Mouse (Mus musculus) lung, postnatal 0 days (tissue): ENCODE results near the gene Lrguk. TPM values are rescaled to one million over a fixed set of nuclear protein-coding genes. Genes with fewer than 3 reads are reported as not detected.

Source experiments
- ATAC-seq: fragments of 200-750 bp; cut with Nextera tagmentation; 2 replicates; pipeline ENCODE4 v1.8.0; 2017; ENCODE audit warnings: moderate library complexity
- DNase-seq: peaks from one replicate; pipeline ENCODE4 v3.0.0-alpha.2; 2016; ENCODE audit warnings: low spot score
- H3K27ac ChIP-seq: fragments of 300-500 bp; sonication (generic); 2 replicates; pipeline ENCODE4 v1.5.1; 2014; ENCODE audit warnings: antibody characterized with exemption, mild to moderate bottlenecking, low read length, mixed read lengths
- H3K27me3 ChIP-seq: fragments of 300-500 bp; sonication (generic); replicated peaks from 2 replicates; pipeline ENCODE4 v1.6.1; 2014; ENCODE audit warnings: low read length, mixed read lengths; ENCODE audit not compliant: insufficient read depth
- H3K36me3 ChIP-seq: fragments of 300-500 bp; sonication (generic); 2 replicates; pipeline ENCODE4 v1.6.1; 2014; ENCODE audit warnings: low read length, mixed read lengths; ENCODE audit not compliant: insufficient read depth
- H3K4me1 ChIP-seq: fragments of 300-500 bp; sonication (generic); 2 replicates; pipeline ENCODE4 v1.6.1; 2014; ENCODE audit warnings: antibody characterized with exemption, low read depth, low read length, mixed read lengths; ENCODE audit not compliant: insufficient read depth
- H3K4me2 ChIP-seq: fragments of 300-500 bp; sonication (generic); replicated peaks from 2 replicates; pipeline ENCODE4 v1.6.1; 2014; ENCODE audit warnings: low read depth, mild to moderate bottlenecking, low read length, moderate library complexity, mixed read lengths
- H3K4me3 ChIP-seq: fragments of 300-500 bp; sonication (generic); 2 replicates; pipeline ENCODE4 v1.5.1; 2014; ENCODE audit warnings: low read depth, low read length
- H3K9ac ChIP-seq: fragments of 300-500 bp; sonication (generic); replicated peaks from 2 replicates; pipeline ENCODE4 v1.6.1; 2014; ENCODE audit warnings: low read depth, mild to moderate bottlenecking
- H3K9me3 ChIP-seq: fragments of 300-500 bp; sonication (generic); 2 replicates; pipeline ENCODE4 v1.6.1; 2016; ENCODE audit warnings: low read length, mixed read lengths
- CTCF ChIP-seq: IDR thresholded peaks from 2 replicates; pipeline ENCODE4 v1.5.1; 2016; ENCODE audit warnings: antibody characterized with exemption, mild to moderate bottlenecking
- EP300 ChIP-seq: IDR thresholded peaks from 2 replicates; pipeline ENCODE4 v1.6.1; 2016; ENCODE audit warnings: antibody characterized with exemption, mild to moderate bottlenecking, control low read depth
- WGBS: fragments of 180-500 bp; shearing (Covaris S2); extraction: QIAGEN DNeasy Blood & Tissue Kit; methylation state at CpG from one replicate; pipeline ENCODE4 v1.1.7; 2014; 5-methylcytosine and 5-hydroxymethylcytosine counted together
- polyA plus RNA-seq: library from polyadenylated mRNA; unstranded; fragments of >200 nt; fragmentation: Nextera tagmentation; extraction: Ambion mirVana; gene quantifications from 2 replicates; pipeline ENCODE4 v1.2.1, GENCODE M21; 2015

Lrguk gene
- polyA plus RNA-seq, 1 experiment from 2014 or later = 3.6 TPM

GRCm38 (mm10) chr6:34163014-34163413 lies 133.8 kb downstream of the Lrguk start:
- Histone ChIP-seq H3K27me3 (no peaks in the 10 kb centered on the region), H3K9ac (no peak overlapping the region), H3K4me2 (no peak overlapping the region), H3K9me3 (no peaks in the 10 kb centered on the region), H3K4me1 (no peaks in the 10 kb centered on the region), H3K27ac (no peak overlapping the region), H3K36me3 (peaks cover 30% of the 10 kb centered on the region; the same call in 1 of the 2 replicates), H3K4me3 (no peak overlapping the region)
- ATAC-seq = no peak
- WGBS = 80% methylated on average over 9 of the region's 9 CpGs
- no peak for DNase-seq
- no peak for TF ChIP-seq CTCF
- TF ChIP-seq EP300 = no peak

- TF ChIP-seq EP300 (no peak), CTCF (no peak)
- Histone ChIP-seq H3K9me3 (no peaks in the 10 kb centered on the region), H3K36me3 (peaks cover 19% of the 10 kb centered on the region; the same call in 1 of the 2 replicates), H3K4me2 (no peak overlapping the region), H3K4me3 (no peak overlapping the region), H3K27me3 (no peaks in the 10 kb centered on the region), H3K4me1 (no peaks in the 10 kb centered on the region), H3K9ac (no peak overlapping the region), H3K27ac (no peak overlapping the region)
- DNase-seq = no peak
- WGBS = 72% methylated on average over 3 of the region's 3 CpGs
- ATAC-seq = no peak
Observed at GRCm38 (mm10) chr6:34168834-34169233, 139.6 kb downstream of the Lrguk start.

- WGBS = 61% methylated on average over 7 of the region's 7 CpGs
- H3K4me3 ChIP-seq = no peak overlapping the region
- H3K36me3 ChIP-seq = peaks cover 12% of the 10 kb centered on the region; the same call in 1 of the 2 replicates
- no peak overlapping the region for H3K27ac ChIP-seq
- H3K4me1 ChIP-seq = no peaks in the 10 kb centered on the region
- no peaks in the 10 kb centered on the region for H3K27me3 ChIP-seq
- DNase-seq (no peak), ATAC-seq (no peak)
- no peak overlapping the region for H3K4me2 ChIP-seq
- H3K9ac ChIP-seq = no peak overlapping the region
- TF ChIP-seq CTCF = no peak
- TF ChIP-seq EP300 = no peak
- H3K9me3 ChIP-seq = no peaks in the 10 kb centered on the region
Observed at GRCm38 (mm10) chr6:34170844-34171494, 141.7 kb downstream of the Lrguk start.

GRCm38 (mm10) chr6:34171748-34172457 lies 142.7 kb downstream of the Lrguk start:
- TF ChIP-seq CTCF (no peak), EP300 (no peak)
- no peak for DNase-seq
- Histone ChIP-seq H3K9ac (no peak overlapping the region), H3K9me3 (no peaks in the 10 kb centered on the region), H3K4me2 (no peak overlapping the region), H3K27me3 (no peaks in the 10 kb centered on the region), H3K36me3 (peaks cover 8% of the 10 kb centered on the region; the same call in 1 of the 2 replicates), H3K4me1 (no peaks in the 10 kb centered on the region), H3K27ac (no peak overlapping the region), H3K4me3 (no peak overlapping the region)
- 89% methylated on average over 12 of the region's 12 CpGs for WGBS
- ATAC-seq = no peak

GRCm38 (mm10) chr6:34173251-34173650 lies 144.0 kb downstream of the Lrguk start:
- H3K27me3 ChIP-seq = no peaks in the 10 kb centered on the region
- H3K36me3 ChIP-seq = peaks cover 4% of the 10 kb centered on the region; the same call in 1 of the 2 replicates
- no peak overlapping the region for H3K9ac ChIP-seq
- no peak overlapping the region for H3K4me2 ChIP-seq
- H3K4me3 ChIP-seq = no peak overlapping the region
- no peaks in the 10 kb centered on the region for H3K4me1 ChIP-seq
- H3K9me3 ChIP-seq = no peaks in the 10 kb centered on the region
- ATAC-seq = no peak
- H3K27ac ChIP-seq = no peak overlapping the region
- WGBS = 66% methylated on average over 12 of the region's 12 CpGs
- DNase-seq = peak; percentile 42
- TF ChIP-seq CTCF (no peak), EP300 (no peak)

- no peaks in the 10 kb centered on the region for H3K27me3 ChIP-seq
- no peaks in the 10 kb centered on the region for H3K9me3 ChIP-seq
- DNase-seq = no peak
- no peak overlapping the region for H3K27ac ChIP-seq
- ATAC-seq = no peak
- TF ChIP-seq CTCF (no peak), EP300 (no peak)
- H3K4me1 ChIP-seq = no peaks in the 10 kb centered on the region
- WGBS = 38% methylated on average over 8 of the region's 8 CpGs
- peaks cover under 1% of the 10 kb centered on the region; the same call in 1 of the 2 replicates for H3K36me3 ChIP-seq
- H3K4me3 ChIP-seq = no peak overlapping the region
- H3K4me2 ChIP-seq = no peak overlapping the region
- H3K9ac ChIP-seq = no peak overlapping the region
Observed at GRCm38 (mm10) chr6:34174715-34175114, 145.5 kb downstream of the Lrguk start.
